Mouse (Mus musculus): ENCODE measurements around the gene Atl1.

DNA sequence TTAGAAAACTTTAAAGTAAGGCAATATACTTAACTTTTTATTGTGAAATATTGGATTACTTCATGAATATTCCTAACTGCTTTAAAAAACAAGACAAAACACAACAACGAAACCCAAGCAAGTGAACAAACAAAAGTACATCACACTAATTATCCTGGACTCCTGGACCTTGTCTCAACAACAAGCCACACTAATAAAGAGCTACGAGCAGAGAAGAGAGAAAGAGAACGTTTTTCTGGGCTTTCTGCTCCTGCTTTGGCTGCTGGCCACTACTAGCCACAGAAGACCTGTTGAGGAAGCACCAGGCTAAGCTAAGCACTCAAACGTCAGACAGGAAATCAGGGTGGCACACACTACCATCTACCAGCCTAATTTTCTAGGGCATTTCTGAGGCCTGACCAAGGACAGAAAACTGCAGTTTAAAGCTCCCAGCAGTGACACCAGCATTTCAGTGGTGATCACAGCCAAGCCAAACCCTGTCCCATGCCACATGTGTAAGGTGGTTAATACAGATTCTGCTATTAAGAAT is 28.2 kb upstream of the Atl1 start:
- no peak for TF ChIP-seq CTCF (IDR thresholded peaks at IDR 0.05; ENCODE audit: low read depth, low read length)
- TF ChIP-seq GATA1 (IDR thresholded peaks at IDR 0.05; ENCODE audit: borderline replicate concordance, low read length): no peak
- TF ChIP-seq POLR2AphosphoS5 (IDR thresholded peaks at IDR 0.05; ENCODE audit: insufficient replicate concordance, low read depth, low read length): no peak
- TF ChIP-seq GATA2 (IDR thresholded peaks at IDR 0.05; ENCODE audit: borderline replicate concordance, low read depth, low read length): no peak

All from G1E (cell line).